Mouse (Mus musculus) adrenal gland, adult 2 months (tissue): ENCODE measurements at regions not wholly inside any gene's neighbourhood (a gene's known extent, or its start where the extent isn't known, plus 50 kb on each side); places are given as distances from the start of the nearest gene placed in this dataset.
A peak's percentile ranks its signal among the peaks of the same experiment; 100 is the strongest.

ENCODE experiments used
- DNase-seq: peaks from one replicate; pipeline ENCODE4 v3.0.0; 2021

DNA sequence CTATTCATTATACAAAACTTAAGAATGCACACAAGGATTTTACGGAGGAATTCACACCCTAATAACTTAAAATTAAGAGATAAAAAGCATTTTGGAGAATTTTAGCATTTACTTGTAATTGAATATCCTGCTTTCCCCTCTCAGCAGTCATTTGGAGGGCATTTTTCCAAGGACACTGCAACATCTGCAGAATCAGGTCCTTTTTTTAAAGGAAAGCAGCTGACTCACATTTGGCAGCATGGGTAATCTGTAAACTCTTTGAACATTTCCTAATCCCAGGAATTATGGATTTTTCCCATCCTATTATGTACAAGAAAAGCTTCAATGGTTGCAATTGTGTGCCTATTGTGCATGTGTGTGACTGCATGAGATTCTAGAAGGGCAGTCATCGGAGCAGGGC lies 112.0 kb downstream of the Gm19410 start:
- DNase-seq: no peak

DNA sequence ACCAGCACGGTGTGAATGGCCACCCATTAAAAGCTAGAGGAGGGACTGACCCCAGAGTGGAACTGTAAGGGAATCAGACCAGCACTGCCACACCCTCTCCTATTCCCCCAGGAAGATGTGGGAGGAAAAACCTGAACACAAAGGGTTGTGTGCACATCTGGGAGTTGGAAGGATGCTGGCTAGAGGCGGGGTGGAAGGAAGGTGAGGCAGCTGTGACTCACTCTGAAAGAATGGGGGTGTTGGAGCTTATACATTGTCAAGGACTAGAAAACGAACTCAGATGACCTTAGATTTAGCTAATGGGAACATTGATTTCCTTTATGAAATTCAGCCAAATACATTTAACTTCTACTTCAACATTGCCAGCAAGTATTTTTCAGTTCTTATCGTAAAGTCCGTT lies 116.2 kb downstream of the Gm19410 start:
- no peak for DNase-seq

DNA sequence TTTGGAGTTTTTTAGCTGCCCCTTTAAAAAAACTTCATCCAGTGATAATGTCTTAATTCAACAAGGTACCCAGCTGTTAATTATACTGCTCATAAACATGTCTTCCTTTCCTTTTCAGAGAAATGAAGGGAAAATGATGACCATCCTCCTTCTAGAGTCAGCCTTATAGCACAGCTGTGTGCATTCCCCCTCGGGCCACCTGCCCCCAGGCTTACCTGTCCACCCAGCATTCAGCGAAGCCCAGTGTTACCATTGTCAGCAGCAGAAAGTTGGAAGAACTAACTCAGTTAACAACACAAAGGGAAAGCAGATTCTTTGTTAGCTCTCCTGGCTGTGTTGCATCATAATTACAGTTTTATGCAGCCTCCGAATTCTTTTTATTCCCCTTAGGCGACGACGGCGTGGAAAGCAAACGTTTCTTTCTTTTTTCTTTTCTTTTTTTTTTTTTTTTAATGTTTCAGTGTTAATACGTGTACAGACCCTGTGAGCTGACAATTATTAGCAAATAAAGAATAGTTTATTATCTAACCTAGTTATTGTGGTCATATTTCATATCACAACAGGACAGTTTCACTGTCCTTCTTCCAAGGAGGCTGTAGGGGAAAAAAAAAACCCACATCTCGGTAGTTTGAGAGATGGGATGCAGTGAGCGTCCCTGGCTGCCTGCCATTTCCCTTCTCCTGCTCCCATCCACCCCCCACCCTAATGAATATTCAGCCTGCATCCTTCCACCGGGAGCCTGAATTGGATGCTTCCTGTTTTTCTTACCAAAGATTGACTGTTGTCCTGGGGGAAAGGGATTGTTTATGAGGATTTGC lies 117.3 kb downstream of the Gm19410 start:
- peak; percentile 33 for DNase-seq

DNA sequence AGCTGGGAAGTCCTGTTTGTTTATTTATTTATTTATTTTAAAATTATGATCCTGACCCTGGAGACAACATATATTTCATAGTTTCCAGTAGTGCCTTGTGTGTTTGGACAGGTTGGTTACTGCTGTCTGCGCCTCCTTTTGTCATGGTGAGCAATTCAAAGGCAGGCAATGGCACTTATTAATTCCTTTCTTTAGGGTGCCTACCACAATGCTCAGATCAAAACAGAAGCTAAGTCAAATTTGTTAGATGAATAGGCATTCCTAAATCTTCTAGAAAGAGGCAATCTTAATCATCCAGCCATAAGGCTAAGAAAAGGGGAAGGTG lies 117.8 kb downstream of the Gm19410 start:
- no peak for DNase-seq

DNA sequence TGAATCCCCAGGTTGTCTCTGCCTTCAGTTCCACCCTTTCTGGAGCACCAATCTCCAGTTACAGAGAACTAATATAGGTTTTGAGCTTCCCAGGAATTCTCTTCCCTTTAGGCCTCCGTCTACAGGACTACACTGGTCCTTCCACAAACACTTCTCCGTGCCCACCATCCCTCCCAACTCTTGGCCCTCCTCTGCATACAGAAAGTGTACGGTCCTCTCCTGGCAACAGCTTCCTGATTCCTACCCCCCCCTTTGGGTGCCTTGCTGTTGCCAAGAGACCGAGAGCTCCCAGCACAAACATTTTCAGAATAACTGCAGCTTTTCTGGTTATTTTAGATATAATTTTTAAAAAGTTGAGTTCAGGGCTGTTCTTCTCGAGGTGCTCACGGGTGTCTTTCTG lies 119.0 kb downstream of the Gm19410 start:
- DNase-seq: no peak

DNA sequence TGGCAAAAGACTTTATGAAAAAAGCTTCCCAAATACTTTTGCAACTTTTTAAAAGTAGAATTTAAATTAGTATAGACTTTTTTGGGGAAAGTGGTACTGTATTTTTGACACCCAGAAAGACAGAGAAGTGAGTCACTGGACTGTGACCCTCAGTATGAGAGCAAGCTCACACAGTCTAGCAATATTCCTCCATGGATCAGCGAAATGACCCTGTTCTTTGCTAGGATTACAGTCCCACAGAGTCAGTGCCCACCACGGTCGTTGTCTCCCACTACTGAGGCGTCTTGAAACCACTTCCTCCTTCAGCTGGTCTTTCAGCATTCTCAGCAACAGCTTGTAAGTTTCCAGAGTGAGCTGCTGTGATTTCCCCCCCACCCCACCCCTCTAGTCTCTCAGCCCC lies 124.5 kb downstream of the Gm19410 start:
- no peak for DNase-seq

DNA sequence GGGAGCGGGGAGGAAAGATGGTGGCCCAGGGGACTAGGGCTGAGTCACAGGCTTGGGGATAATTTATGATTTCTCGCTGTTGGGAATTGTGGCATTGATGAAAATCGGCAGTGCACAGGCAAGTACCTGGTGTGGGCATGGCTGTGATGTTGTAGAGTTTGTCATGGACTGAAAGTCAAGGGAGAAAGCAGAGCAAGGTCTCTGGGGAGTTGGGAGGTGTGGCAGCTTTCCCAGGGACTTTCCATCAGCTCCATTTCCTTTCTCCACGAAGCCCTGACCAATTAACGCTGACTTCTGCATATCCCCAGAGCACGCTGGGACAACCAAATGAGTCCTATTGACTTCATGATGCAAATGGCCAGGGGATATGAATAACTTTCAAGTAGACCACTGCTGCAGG lies 126.2 kb downstream of the Gm19410 start:
- DNase-seq: no peak

DNA sequence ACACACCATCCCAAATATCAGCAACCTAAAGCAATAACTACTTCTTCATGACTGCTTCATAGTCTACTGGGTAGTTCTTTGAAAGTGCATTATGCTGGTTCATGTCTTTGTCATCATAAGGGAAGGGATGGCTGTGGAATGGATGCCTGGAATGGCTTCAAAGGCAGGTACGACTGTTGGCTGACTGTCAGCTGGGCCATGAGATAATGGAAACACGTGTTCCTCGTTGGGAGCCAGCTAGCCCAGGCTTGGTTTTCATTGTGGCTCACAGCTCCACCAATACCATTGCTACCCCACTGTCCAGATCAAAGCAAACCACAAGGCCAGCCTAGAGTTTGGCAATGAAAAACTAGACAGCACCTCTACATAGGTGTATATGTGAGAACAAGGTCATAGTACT lies 132.9 kb downstream of the Gm19410 start:
- no peak for DNase-seq

DNA sequence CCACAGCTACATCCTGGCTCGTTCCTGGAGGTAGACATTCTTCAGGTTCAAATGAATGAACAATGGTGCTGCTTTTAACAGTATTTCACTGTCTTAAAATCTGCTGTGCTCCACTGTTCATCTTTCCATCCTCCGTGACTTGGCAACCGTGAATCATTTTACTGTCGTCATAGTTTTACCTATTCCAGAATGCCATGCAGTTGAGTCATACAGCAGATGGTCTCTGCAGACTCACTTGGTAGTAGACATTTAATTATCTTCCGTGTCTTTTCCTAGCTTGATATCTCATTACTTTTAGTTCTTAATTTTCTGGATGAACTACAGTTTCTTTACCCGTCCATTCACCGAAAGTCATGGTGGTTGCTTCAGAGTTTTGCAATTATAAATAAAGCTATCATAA lies 135.9 kb downstream of the Gm19410 start:
- DNase-seq: no peak

DNA sequence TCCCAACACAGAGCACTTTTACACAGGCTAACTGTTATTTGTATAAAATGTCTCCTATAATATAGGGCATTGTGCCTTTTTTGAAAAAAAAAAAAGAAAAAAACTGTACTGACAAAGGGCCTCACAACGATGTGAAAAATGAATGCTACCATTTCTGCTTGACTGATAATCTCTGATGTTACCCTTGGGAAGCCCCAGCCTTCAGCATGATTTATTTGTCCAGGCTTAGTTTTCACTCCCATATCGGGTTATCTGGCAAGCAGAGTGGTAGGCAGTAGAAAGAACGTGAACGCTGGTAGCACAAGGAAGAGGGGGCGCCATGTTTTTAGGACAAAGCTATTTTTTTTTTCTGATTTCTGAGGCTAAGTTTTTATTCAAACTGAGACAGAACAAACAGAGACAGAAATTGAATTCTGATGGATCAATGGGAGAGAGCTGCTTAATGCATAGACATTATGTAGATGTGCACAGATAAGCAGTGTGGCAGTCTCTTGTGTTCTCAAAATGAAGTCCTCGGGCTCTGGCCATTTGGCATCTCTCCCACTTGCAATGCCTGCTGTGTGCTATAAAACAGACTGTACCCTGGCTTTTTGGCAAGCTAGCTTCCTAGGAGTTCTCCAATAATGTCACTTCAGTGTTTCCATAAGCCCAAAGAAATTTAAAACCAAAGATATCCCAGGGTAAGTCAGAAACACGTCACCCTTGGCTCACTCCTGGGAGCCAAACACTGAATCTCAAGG lies 139.3 kb downstream of the Gm19410 start:
- no peak for DNase-seq

DNA sequence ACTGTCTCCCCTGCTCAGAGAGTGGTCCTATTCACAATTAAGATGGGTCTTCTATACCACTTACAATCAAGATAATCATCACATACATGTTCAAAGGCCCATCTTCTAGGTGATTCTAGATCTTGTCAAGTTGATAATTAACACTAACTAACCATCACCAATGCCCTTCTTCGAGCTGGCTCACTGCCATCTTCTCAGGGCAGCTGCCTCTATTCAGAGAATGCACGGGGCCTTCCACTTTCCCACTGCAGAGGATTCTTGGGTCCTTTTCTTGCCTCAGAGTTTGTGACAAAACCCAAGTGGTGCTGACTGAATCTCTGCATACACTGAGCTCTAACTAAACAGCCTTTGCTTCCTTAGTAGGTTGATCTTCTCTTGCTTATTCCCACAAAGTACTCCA lies 142.4 kb downstream of the Gm19410 start:
- no peak for DNase-seq

DNA sequence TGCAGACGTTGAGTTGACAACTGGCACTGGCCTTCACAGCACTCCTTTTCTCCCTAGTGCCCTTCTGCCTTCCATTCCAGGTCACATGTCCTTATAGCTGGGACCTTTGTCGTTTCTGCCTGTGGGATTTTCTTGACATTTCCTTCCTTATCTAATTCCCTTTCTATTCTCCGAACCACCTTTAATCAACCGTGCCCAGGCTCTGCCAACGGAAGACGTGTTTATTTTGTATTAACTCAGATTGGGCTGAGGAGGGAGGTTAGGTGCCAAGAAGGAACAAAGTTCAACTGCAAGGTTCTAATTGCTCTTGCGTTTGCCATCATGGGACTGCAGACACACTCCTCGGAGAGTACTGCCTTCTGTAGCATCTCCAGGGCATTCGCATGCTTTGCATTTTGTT lies 146.7 kb downstream of the Gm19410 start:
- no peak for DNase-seq

DNA sequence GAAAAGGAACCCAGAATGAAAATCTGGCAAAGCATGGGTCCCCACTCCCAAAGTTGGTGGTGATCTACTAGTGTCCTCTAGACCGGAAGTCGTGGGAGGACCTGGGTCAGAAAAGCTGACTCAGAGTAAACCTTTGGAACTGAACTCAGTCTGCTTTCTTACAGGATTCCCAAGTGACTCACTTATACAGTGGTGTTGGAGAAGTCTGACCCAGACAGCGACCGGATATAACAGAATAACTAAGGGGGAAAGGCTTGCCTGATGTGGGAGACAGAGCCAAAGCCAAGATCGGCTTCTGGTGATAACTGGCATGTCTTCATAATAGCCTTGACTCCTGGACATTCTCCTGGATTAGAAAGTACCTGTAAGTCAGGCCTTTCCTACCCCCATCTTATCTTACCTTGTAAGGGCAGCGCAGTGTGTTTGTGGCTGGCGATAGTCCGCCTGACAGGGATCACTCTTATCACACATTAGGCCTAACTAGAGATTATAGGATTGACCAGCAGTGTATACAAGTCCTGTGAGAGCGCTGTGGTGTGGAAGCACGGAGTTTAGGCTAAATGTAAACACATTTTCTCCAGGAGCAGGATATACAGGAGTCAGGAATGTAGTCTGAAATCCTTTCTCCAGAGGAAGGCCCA lies 150.4 kb downstream of the Gm19410 start:
- DNase-seq: no peak

DNA sequence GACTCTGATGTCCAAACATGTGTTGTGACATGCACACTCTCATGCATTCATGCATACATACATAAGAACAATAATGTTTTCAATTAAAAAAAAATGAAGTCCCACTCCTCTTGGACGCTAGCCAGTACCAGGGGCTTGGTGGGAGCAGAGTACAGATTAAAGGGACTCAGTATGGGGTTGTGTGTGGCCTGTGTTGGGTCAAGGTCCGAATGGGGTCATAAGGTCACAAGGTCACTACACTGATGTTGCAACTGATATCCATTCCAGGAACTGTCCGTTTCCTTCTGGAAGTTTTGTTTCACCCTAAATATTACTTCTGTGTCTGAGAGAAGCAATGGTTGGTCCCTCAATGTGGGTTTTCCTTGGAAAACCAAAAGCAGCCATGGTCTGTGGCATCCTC lies 152.0 kb downstream of the Gm19410 start:
- no peak for DNase-seq

DNA sequence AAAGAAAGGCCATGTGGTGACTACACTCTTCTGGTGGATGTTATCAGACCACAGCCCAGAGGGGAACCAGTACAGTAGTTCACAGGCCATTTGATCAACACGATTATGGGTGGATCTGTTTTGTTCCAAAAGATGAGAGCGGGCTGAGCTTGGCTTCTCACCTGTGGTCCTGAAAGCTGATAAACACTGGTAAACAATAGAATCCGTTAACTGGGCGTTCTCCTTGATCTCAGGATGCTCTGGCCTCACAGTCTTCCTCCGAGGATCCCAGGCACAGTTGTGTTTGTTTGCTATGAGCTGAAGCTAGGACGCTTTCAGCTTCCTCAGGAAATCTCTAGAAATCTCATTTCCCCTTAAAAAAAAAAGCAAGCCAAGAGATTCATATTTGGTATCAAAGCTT lies 153.9 kb downstream of the Gm19410 start:
- DNase-seq: no peak

DNA sequence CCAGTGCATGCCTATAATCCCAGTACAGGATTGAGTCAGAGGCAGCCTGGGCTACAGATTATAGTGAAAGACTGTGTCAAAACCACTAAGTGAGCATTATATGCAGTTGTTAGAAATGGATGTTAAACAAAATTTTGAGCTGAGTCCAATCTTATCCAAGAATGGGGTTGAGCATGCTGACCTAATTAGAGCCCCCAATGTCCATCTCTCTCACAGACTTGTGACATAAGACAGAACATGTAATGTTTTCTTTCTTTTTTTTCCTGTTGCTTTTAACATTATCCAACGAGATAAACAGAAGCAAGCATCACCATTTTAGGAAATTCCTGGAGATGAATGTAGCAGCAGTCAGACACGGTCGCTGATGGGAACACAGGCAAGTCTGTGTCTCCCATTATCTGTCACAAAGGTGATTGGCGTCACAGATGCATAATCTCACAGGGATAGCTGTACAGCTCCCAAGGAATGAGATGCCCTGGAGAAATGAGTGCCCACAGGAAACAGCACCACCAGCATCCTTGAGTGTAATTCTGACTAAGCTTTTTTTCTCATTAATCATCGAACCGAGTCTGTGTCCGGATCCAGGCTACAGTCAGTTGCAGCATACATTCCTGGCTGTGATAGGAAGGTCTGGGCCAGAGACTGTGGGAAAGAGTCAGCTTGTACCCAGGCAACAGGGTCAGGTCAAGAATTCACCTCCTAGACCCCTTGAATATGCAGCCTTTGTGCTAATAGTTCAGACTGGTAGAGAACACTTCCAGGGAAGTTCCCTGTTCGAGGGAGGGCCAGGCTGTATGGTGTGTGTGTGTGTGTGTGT lies 154.5 kb downstream of the Gm19410 start:
- peak; percentile 23 for DNase-seq

DNA sequence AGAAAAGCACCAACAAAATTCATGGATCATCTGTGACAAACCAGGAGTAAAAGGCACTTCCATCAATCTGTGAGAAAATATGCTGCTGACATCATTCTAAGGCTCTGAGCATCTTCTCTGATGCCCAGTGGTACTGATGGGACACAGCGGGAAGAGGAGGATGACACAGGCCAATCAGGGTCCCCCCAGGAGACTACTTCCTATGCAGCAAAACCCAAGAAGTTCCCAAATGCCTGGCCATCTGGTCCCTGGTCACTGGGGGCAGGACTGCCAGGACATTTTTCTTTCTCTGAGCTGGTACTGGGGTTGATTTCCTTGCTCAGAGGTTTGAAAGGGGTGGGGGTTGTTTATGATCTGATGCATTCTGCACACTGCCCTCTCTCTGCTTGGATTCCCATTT lies 158.4 kb downstream of the Gm19410 start:
- DNase-seq: no peak

DNA sequence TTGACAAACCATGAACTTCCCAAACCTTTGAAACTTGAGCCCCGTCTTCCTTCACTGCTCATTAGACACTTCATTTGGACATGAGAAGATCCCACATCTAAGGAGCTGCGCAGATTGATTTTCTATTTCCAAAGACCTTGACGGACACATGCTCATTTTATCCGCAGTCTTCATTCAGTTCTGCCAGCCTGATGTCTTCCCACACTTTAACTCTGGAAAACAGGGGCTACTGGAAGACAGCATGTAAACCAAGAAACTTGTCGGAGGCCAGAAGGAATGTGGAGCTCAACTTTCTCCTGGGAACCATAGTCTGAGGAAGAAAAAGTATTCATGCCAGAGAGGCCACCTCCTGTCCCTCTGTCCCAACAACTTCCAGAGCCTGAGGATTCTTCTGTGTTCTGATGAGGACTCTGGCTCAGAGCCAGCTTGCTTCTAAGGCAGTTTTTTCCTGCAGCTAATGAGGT lies 161.8 kb downstream of the Gm19410 start:
- no peak for DNase-seq

DNA sequence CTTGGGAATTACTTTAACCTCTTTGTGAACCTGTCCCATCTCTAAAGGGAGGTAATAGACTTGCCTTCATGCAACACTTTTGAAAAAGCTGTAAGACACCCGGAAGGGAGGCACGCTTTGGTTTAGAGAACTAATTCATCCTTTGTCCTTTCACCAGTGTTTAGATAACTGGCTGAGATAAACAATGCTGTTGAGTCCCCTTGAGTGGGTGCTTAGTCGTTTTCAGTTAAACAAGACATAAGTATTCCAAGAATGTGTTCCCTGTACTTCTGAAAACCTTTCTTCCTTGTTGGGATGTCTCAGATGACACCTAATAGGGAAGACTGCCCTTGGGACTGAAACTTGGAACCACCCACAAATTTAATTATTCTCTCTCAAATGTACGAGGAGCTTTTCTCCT lies 164.7 kb downstream of the Gm19410 start:
- DNase-seq: no peak

DNA sequence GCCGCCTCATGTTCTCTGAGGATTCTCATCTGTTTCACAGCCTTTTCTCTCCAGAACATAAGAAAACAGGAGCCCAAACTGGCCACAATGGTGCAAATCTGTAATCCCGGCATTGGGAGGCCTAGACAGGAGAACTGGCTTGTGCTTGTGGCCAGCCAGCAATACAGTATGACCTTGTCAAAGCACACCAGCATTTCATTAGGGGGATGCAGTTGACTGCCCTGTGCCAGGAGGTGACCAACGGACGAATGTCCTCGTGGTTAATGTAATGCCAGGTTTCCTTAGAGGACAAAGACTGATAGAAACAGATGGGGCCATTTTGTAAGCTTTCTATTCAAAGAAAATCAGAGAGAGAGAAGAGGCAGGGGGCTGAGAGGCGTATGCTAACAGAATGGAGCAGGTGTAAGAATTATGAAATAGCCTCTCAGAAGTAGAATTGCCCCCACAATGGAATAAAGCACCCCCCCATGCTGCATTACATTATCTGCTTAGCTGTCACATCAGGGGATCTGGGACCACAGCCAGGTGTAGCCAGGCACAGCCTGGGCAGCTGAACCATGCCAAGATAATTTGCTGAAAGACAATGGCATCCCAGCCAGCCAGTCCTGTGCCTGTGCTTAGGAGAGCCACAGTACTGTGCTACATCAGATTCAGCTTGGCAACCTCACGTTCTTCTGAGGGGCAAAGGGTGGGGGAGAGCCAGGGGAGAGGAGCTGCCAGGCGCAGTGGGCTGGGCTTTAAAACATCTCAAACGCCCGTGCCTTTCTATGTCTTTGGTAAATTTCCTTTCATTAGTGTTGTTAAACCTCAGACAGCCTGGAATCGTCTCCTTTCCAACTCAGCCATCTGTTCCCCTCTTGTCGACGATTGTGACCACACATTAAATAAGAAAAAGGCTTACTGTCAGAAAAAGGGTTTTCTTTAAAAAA lies 167.9 kb downstream of the Gm19410 start:
- no peak for DNase-seq

DNA sequence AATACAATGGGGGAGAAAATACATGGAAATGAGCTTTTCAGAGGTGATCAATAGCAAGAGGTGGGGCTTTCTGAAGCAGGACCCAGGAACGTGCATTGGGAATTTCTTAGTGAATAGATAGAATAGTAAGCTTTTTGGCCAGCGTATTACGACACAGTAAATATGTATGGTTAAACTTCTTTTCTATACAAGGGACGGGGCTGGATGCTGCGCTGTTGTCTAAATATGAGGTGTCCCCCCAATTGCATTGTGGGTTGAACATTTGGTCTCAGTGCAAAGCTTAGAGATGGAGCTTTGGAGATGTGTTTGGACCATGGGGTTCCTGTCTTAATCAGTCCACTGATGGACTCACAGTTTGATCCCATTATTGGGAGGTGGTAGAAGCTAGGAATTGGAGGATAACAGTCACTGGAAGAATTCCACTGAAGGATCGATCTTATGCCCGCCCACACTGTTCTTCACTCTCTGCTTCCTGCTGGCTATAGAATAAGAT lies 168.6 kb downstream of the Gm19410 start:
- no peak for DNase-seq
